Mouse (Mus musculus): Measurements from ENCODE around the gene Sema6d.

Gene Sema6d

GRCm38 (mm10) chr2:124478526-124478925, 388.8 kb downstream of the Sema6d start:
- no peak for DNase-seq

- DNase-seq: no peak
These were observed 396.0 kb downstream of the Sema6d start for GRCm38 (mm10) chr2:124485761-124486160.

- no peak for DNase-seq
These were observed 400.4 kb downstream of the Sema6d start for GRCm38 (mm10) chr2:124490010-124490801.

GRCm38 (mm10) chr2:124495751-124496150, 406.0 kb downstream of the Sema6d start:
- no peak for DNase-seq

- no peak for DNase-seq
These were observed 409.9 kb downstream of the Sema6d start for GRCm38 (mm10) chr2:124499670-124500069.

- no peak for DNase-seq
These were observed 416.2 kb downstream of the Sema6d start for GRCm38 (mm10) chr2:124505784-124506489.

- DNase-seq: no peak
These were observed 418.0 kb downstream of the Sema6d start for GRCm38 (mm10) chr2:124507804-124508203.

- DNase-seq: no peak
These were observed 419.7 kb downstream of the Sema6d start for GRCm38 (mm10) chr2:124509479-124509878.

GRCm38 (mm10) chr2:124511826-124512225, 422.1 kb downstream of the Sema6d start:
- no peak for DNase-seq

- DNase-seq: no peak
These were observed 432.7 kb downstream of the Sema6d start for GRCm38 (mm10) chr2:124522426-124522825.

- DNase-seq: no peak
These were observed 433.9 kb downstream of the Sema6d start for GRCm38 (mm10) chr2:124523667-124524066.

GRCm38 (mm10) chr2:124524167-124524566, 434.4 kb downstream of the Sema6d start:
- DNase-seq: no peak

- DNase-seq: no peak
These were observed 437.9 kb downstream of the Sema6d start for GRCm38 (mm10) chr2:124527641-124528040.

- DNase-seq: no peak
These were observed 440.7 kb downstream of the Sema6d start for GRCm38 (mm10) chr2:124530441-124530840.

GRCm38 (mm10) chr2:124531062-124531461, 441.3 kb downstream of the Sema6d start:
- DNase-seq: no peak

GRCm38 (mm10) chr2:124532906-124533305, 443.1 kb downstream of the Sema6d start:
- no peak for DNase-seq

GRCm38 (mm10) chr2:124533602-124534001, 443.8 kb downstream of the Sema6d start:
- DNase-seq: no peak

- DNase-seq: no peak
These were observed 460.5 kb downstream of the Sema6d start for GRCm38 (mm10) chr2:124550315-124550714.

GRCm38 (mm10) chr2:124554751-124555415, 465.1 kb downstream of the Sema6d start:
- no peak for DNase-seq

GRCm38 (mm10) chr2:124556861-124557499, 467.2 kb downstream of the Sema6d start:
- DNase-seq: no peak

- DNase-seq: no peak
These were observed 468.3 kb downstream of the Sema6d start for GRCm38 (mm10) chr2:124558021-124558420.

- no peak for DNase-seq
These were observed 471.9 kb downstream of the Sema6d start for GRCm38 (mm10) chr2:124561668-124562067.

- DNase-seq: no peak
These were observed 472.3 kb downstream of the Sema6d start for GRCm38 (mm10) chr2:124562091-124562490.
